Mouse (Mus musculus) myocyte (in vitro differentiated cells): ENCODE data around the gene Hpca. TPM values are rescaled to one million over a fixed set of nuclear protein-coding genes. Genes with fewer than 3 reads are reported as not detected.
A peak's percentile ranks its signal among the peaks of the same experiment; 100 is the strongest.

Experiments
- H3K27me3 ChIP-seq: one replicate; pipeline ENCODE4 v1.6.1; 2011; ENCODE audit not compliant: control insufficient read depth, insufficient read depth, insufficient read length
- H3K36me3 ChIP-seq: one replicate; pipeline ENCODE4 v1.6.1; 2011; ENCODE audit not compliant: control insufficient read depth, insufficient read depth
- H3K4me2 ChIP-seq: one replicate; pipeline ENCODE4 v1.6.1; 2011; ENCODE audit warnings: low read depth, control low read depth
- H3K4me3 ChIP-seq: one replicate; pipeline ENCODE4 v1.5.1; 2011; ENCODE audit warnings: mild to moderate bottlenecking, control low read depth, moderate library complexity
- H3K79me2 ChIP-seq: one replicate; pipeline ENCODE4 v1.6.1; 2011; ENCODE audit not compliant: control insufficient read depth, insufficient read depth
- H3ac ChIP-seq: one replicate; pipeline ENCODE4 v1.6.1; 2011; ENCODE audit not compliant: control insufficient read depth, insufficient read length
- CEBPB ChIP-seq: IDR thresholded peaks from 2 replicates; pipeline ENCODE4 v1.6.1; 2011; ENCODE audit warnings: mild to moderate bottlenecking, moderate library complexity; ENCODE audit not compliant: poor library complexity, insufficient read depth, severe bottlenecking
- E2F4 ChIP-seq: IDR thresholded peaks from one replicate; pipeline ENCODE4 v1.6.1; 2011; ENCODE audit warnings: mild to moderate bottlenecking, control low read depth, moderate library complexity; ENCODE audit not compliant: insufficient read depth
- MAX ChIP-seq: IDR thresholded peaks from one replicate; pipeline ENCODE4 v1.6.1; 2011; ENCODE audit warnings: low read depth, mild to moderate bottlenecking, control low read depth
- MYOD1 ChIP-seq, 3 experiments: IDR thresholded peaks; one replicate each; pipeline ENCODE4 v1.6.1; 2011; ENCODE audit warnings: control low read depth in 2 of 3, low read depth in 2 of 3, mild to moderate bottlenecking in 2 of 3, moderate library complexity in 1 of 3; ENCODE audit not compliant: insufficient read length in 2 of 3, control insufficient read depth in 1 of 3
- MYOG ChIP-seq, 3 experiments: IDR thresholded peaks; one replicate each; pipeline ENCODE4 v1.6.1; 2011; ENCODE audit warnings: control low read depth in 2 of 3, low read depth in 2 of 3, mild to moderate bottlenecking in 2 of 3; ENCODE audit not compliant: insufficient read length in 2 of 3, control insufficient read depth in 1 of 3, insufficient read depth in 1 of 3
- POLR2A ChIP-seq: IDR thresholded peaks from one replicate; pipeline ENCODE4 v1.6.1; 2011; ENCODE audit warnings: low read depth, mild to moderate bottlenecking, control low read depth, moderate library complexity; ENCODE audit not compliant: insufficient read length
- POLR2AphosphoS2 ChIP-seq: IDR thresholded peaks from one replicate; pipeline ENCODE4 v1.6.1; 2011; ENCODE audit warnings: low read depth, control low read depth; ENCODE audit not compliant: insufficient read length
- REST ChIP-seq: IDR thresholded peaks from one replicate; pipeline ENCODE4 v1.6.1; 2011; ENCODE audit warnings: mild to moderate bottlenecking, control low read depth, moderate library complexity; ENCODE audit not compliant: insufficient read depth, insufficient read length
- SRF ChIP-seq: IDR thresholded peaks from one replicate; pipeline ENCODE4 v1.6.1; 2011; ENCODE audit warnings: low read depth; ENCODE audit not compliant: control insufficient read depth, insufficient read length
- TCF12 ChIP-seq: IDR thresholded peaks from one replicate; pipeline ENCODE4 v1.6.1; 2011; ENCODE audit warnings: mild to moderate bottlenecking, control low read depth; ENCODE audit not compliant: poor library complexity, insufficient read depth, severe bottlenecking
- TCF3 ChIP-seq: IDR thresholded peaks from one replicate; pipeline ENCODE4 v1.6.1; 2011; ENCODE audit warnings: low read depth, control low read depth; ENCODE audit not compliant: insufficient read length
- USF1 ChIP-seq: IDR thresholded peaks from one replicate; pipeline ENCODE4 v1.6.1; 2011; ENCODE audit warnings: low read depth, mild to moderate bottlenecking, control low read depth, moderate library complexity
- polyA plus RNA-seq: library from polyadenylated mRNA; unstranded; fragments of >200 nt; fragmentation: generic; extraction: Trizol; gene quantifications from one replicate; pipeline ENCODE4 v1.2.1, GENCODE M21; 2012; ENCODE audit warnings: missing spikeins

Hpca gene
- polyA plus RNA-seq, 1 experiment: 0.12 TPM

DNA sequence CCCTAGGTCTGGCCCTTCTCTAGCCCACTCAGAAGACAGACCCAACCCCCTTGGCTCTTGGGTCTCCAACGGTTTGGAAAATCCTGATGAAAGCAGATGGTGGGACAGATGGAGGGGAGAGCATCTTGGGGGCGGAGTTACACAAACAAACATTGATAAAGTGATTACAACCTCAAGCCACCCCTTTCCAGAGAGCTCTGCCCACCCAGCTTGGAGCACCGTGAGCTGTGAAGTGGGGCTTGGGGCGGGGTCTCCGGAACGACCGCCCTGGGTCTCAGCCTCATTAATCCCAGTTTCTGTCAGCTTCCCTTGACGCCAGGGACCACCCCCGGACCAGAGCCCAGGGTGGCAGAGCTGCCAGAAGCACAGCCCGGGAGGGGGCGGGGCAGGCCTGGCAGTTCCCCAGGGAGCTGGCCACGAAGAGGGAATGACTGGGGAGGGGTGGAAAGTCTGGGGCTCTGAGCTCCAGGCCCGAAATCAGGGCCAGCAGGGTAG, 2.9 kb upstream of the Hpca start:
- H3K4me3 ChIP-seq: no peak overlapping the region
- H3K79me2 ChIP-seq: no peaks in the 10 kb centered on the region
- no peaks in the 10 kb centered on the region for H3K36me3 ChIP-seq
- no peak overlapping the region for H3ac ChIP-seq
- TF ChIP-seq MAX (no peak), USF1 (no peak), SRF (no peak), TCF12 (no peak), CEBPB (no peak), MYOD1 (IDR thresholded peaks at IDR 0.05; ENCODE audit: control insufficient read depth in 1 of 3, insufficient read length in 2 of 3, low read depth in 2 of 3) (no peak), POLR2A (no peak), POLR2AphosphoS2 (no peak), E2F4 (no peak), MYOG (IDR thresholded peaks at IDR 0.05; ENCODE audit: control insufficient read depth in 1 of 3, insufficient read depth in 1 of 3, insufficient read length in 2 of 3, low read depth in 2 of 3) (no peak), TCF3 (no peak)
- no peak overlapping the region for H3K4me2 ChIP-seq
- peaks cover 39% of the 10 kb centered on the region for H3K27me3 ChIP-seq

DNA sequence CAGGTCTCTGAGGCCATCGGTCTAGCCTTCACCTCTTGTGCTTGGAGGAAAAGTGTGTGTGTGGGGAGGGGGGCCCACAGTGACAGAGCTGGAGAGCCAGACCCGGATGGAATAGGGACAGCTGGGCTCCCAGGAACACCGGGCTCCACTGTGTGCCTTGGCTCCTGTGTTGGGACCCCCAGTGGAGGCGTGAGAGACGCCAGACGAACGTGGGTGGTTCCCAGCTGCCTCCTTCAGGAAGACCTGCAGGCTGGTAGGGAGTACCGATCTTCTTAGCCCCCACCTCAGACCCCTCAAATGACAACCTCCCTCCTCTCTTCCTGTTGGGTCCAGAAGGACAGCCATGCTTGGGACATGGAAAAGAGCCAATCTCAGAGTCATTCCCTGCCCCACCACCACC, 883 bp upstream of the Hpca start:
- no peaks in the 10 kb centered on the region for H3K36me3 ChIP-seq
- H3K4me3 ChIP-seq: no peak overlapping the region
- TF ChIP-seq E2F4: no peak
- TF ChIP-seq USF1: no peak
- TF ChIP-seq POLR2AphosphoS2: no peak
- no peak for TF ChIP-seq POLR2A
- TF ChIP-seq TCF12: no peak
- no peak for TF ChIP-seq SRF
- no peak for TF ChIP-seq MYOG (IDR thresholded peaks at IDR 0.05; ENCODE audit: control insufficient read depth in 1 of 3, insufficient read depth in 1 of 3, insufficient read length in 2 of 3, low read depth in 2 of 3)
- no peak overlapping the region for H3ac ChIP-seq
- H3K27me3 ChIP-seq: peaks cover 52% of the 10 kb centered on the region
- no peak overlapping the region for H3K4me2 ChIP-seq
- no peaks in the 10 kb centered on the region for H3K79me2 ChIP-seq

DNA sequence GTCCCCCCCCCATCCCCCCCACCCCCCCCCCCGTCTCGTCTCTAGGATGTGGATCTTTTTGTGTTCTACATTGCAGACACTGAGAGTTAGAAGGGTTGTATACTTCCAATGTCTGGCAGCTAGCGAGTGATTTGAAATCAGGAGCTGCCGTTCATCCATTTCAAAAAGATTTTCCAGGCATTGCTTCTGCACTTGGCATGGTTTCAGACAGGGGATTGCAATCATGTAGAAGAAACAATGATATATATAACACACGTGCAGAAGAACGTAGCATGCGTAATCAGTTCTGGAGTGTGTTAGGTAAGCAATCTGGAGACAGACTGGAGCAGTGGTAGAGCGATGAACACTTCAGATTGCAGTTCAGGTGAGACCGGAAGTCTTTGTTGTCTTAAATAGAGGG, 271 bp upstream of the Hpca start:
- H3K4me2 ChIP-seq: no peak overlapping the region
- H3ac ChIP-seq: no peak overlapping the region
- no peak overlapping the region for H3K4me3 ChIP-seq
- H3K36me3 ChIP-seq: no peaks in the 10 kb centered on the region
- H3K27me3 ChIP-seq: peaks cover 55% of the 10 kb centered on the region
- no peak for TF ChIP-seq POLR2AphosphoS2
- no peak for TF ChIP-seq CEBPB
- TF ChIP-seq USF1: no peak
- no peak for TF ChIP-seq MAX
- no peak for TF ChIP-seq MYOG (IDR thresholded peaks at IDR 0.05; ENCODE audit: control insufficient read depth in 1 of 3, insufficient read depth in 1 of 3, insufficient read length in 2 of 3, low read depth in 2 of 3)
- TF ChIP-seq POLR2A: no peak
- no peak for TF ChIP-seq REST
- no peak for TF ChIP-seq TCF12
- TF ChIP-seq MYOD1 (IDR thresholded peaks at IDR 0.05; ENCODE audit: control insufficient read depth in 1 of 3, insufficient read length in 2 of 3, low read depth in 2 of 3): no peak
- TF ChIP-seq E2F4: no peak
- no peak for TF ChIP-seq SRF
- no peak for TF ChIP-seq TCF3
- no peaks in the 10 kb centered on the region for H3K79me2 ChIP-seq

DNA sequence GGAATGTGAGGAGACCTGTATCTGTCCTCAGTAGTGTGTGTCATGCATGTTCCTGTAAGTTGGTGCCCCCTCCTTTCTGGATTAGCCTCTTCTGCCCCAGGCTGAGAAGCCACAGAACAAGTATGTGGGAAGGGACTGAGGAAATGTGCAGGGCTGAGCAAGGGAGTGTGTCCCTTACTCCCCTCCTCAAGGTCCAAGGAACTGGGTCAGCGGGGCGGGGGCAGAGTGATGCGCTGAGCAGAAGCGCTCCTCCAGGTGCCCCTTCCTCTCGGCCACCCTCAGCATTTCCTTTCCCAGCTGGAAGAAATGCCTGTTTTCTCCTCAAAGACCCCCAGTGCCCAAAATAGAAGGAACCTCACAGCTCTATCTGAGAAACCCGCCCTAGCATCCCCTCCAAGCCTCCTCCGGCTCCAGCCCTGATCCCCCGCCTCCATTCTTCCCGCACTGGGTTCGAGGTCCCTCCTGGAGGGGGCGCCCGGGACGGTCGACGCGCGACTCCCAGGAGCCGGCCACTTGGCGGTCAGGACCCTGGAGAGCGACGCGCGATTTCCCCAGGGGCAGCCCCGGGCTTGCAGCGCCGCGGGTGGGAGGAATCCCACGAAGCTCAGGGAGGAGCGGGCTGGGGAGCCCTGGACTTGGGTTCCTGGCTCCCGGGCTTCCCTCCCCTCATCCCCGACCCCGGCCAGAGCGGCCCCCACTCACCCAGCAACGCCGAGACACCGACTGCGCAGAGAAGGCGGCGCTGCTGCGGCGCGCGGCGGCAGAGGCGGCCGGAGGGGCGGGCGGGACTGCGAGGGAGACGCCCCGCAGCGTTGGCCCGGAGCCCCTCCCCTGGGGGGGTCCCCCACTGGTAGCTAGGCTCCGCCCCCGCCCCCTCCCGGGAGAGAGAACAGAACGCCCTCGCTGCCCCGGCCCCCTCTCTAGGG, 1.1 kb downstream of the Hpca start:
- Histone ChIP-seq H3ac (no peak overlapping the region), H3K79me2 (no peaks in the 10 kb centered on the region), H3K27me3 (peaks cover 60% of the 10 kb centered on the region), H3K4me2 (no peak overlapping the region), H3K36me3 (no peaks in the 10 kb centered on the region), H3K4me3 (no peak overlapping the region)
- TF ChIP-seq POLR2AphosphoS2: no peak
- TF ChIP-seq E2F4: no peak
- TF ChIP-seq REST: peak; percentile 86
- no peak for TF ChIP-seq USF1
- peak in 2 of 3 experiments; percentile 21 to 36 for TF ChIP-seq MYOG (IDR thresholded peaks at IDR 0.05; ENCODE audit: control insufficient read depth in 1 of 3, insufficient read depth in 1 of 3, insufficient read length in 2 of 3, low read depth in 2 of 3)
- TF ChIP-seq TCF3: no peak

DNA sequence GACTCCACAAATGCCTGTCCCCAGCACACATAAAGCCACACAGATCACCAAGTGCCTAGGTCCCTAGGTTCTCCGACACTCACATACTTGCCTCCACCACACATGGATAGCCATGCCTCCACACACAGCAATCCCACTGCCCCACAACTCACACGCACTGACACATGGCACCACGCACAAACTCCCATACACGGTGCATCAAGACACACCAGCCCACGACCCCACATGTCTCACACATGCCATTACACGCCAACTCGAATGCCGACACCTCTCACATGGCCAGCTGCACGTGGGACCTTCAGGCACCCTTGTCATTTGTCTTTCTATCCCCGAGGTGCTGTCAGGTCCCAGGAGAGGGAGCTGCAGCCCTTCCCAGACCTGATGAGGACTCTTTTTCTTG, 2.1 kb downstream of the Hpca start:
- Histone ChIP-seq H3K27me3 (peaks cover 64% of the 10 kb centered on the region), H3K4me3 (no peak overlapping the region), H3K36me3 (no peaks in the 10 kb centered on the region), H3K79me2 (no peaks in the 10 kb centered on the region), H3K4me2 (no peak overlapping the region), H3ac (no peak overlapping the region)
- no peak for TF ChIP-seq TCF12
- TF ChIP-seq E2F4: no peak
- TF ChIP-seq MYOG (IDR thresholded peaks at IDR 0.05; ENCODE audit: control insufficient read depth in 1 of 3, insufficient read depth in 1 of 3, insufficient read length in 2 of 3, low read depth in 2 of 3): no peak
- no peak for TF ChIP-seq REST
- no peak for TF ChIP-seq CEBPB
- TF ChIP-seq POLR2AphosphoS2: no peak
- TF ChIP-seq USF1: no peak
- TF ChIP-seq TCF3: no peak
- no peak for TF ChIP-seq MYOD1 (IDR thresholded peaks at IDR 0.05; ENCODE audit: control insufficient read depth in 1 of 3, insufficient read length in 2 of 3, low read depth in 2 of 3)
- no peak for TF ChIP-seq SRF
- no peak for TF ChIP-seq MAX
- no peak for TF ChIP-seq POLR2A
